In the genomic region with DNA sequence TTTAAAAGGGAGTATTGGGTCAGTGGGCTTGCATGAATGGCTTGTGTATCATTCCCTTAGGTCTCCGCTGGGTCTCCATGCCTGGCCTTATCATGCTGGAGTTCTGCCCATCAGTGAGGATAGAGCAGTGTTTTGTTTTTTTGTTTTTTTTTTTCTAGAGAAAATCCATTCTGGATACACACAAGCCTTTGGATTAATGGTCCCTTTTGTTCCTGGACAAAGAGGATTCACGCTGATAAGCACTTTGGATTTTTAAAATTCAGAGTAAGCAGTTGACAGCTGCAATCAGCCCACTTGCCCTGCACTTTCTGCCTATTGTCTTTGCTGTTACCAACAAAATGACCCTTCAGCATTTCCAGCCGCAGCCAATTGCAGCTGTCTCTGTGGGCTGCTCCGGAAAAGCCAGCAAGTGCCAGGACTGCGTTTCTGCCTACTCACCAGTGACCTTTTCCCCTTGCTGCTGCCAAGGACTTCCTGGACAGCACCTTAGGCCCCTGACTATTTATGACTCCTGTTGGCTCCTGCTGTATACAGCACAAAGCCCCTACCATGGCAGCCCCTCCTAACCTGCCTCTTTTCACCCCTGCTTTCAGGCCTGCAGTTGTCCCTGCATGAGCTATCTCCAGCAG, we compare ENCODE assay signal across 9 mouse cellular contexts.
DNase-seq lines count a peak whose midpoint lies in the region; ATAC-seq and TF ChIP-seq lines count a peak whose summit lies in the region.
"Had no signal": no experiment of that assay in that cellular context is flagged by ENCODE, and none has a peak within 500 bp of the region (broad histone marks: within the 10 kb centered on the region; RNA-seq: fewer than 3 reads in every experiment).

No protein-coding gene starts in this region.

- no peak for TF ChIP-seq CTCF in testis, adult 2 months (IDR thresholded peaks at IDR 0.05; ENCODE audit: control insufficient read depth, insufficient read depth, insufficient replicate concordance, low read depth, low read length)
- TF ChIP-seq CTCF in kidney, adult 2 months (conservative IDR thresholded peaks at IDR 0.05; ENCODE audit: insufficient read depth, insufficient read length, low read depth, low read length) = no peak
- no peak for TF ChIP-seq CTCF in thymus, adult 2 months (IDR thresholded peaks at IDR 0.05; ENCODE audit: borderline replicate concordance, control insufficient read depth, extremely low read depth, insufficient read depth, low read length, poor library complexity)

- H3K4me2 ChIP-seq in forebrain, embryonic 15.5 days (replicated peaks) = no peak overlapping the region
- no peak overlapping the region for H3K4me2 ChIP-seq in neural tube, embryonic 13.5 days

- no peaks in the 10 kb centered on the region for H3K9me3 ChIP-seq in forebrain, embryonic 15.5 days
- no peaks in the 10 kb centered on the region for H3K9me3 ChIP-seq in neural tube, embryonic 13.5 days

- H3K4me1 ChIP-seq in testis, adult 2 months (ENCODE audit: control insufficient read depth, insufficient read depth, low read length) = no peaks in the 10 kb centered on the region
- H3K4me1 ChIP-seq in forebrain, embryonic 15.5 days = peaks cover 4% of the 10 kb centered on the region; the same call in 1 of the 2 replicates
- H3K4me1 ChIP-seq in kidney, adult 2 months (ENCODE audit: control insufficient read depth, insufficient read depth, low read length) = 0 out of 2 replicates have a peak, but pooled peaks cover 2% of the 10 kb centered on the region
- peaks cover 11% of the 10 kb centered on the region; the same call in 1 of the 2 replicates for H3K4me1 ChIP-seq in neural tube, embryonic 13.5 days (replicated peaks)
- H3K4me1 ChIP-seq in thymus, adult 2 months (replicated peaks; ENCODE audit: control insufficient read depth, insufficient read depth, low read length) = peaks cover 3% of the 10 kb centered on the region

- peak; percentile 46; the same call in 1 of the 2 replicates for ATAC-seq in forebrain, embryonic 15.5 days (replicated peaks)
- 0 out of 2 replicates have a peak, but pooled peaks have one; percentile 32 for ATAC-seq in neural tube, embryonic 13.5 days (ENCODE audit: low read depth)

- no peak for TF ChIP-seq POLR2A in testis, adult 2 months (IDR thresholded peaks at IDR 0.05; ENCODE audit: control insufficient read depth, low read depth, low read length)
- no peak for TF ChIP-seq POLR2A in kidney, adult 2 months (IDR thresholded peaks at IDR 0.05; ENCODE audit: low read depth, low read length)
- no peak for TF ChIP-seq POLR2A in thymus, adult 2 months (IDR thresholded peaks at IDR 0.05; ENCODE audit: control insufficient read depth, extremely low read depth, insufficient read depth, low read length, poor library complexity)

- no peak overlapping the region for H3K4me3 ChIP-seq in testis, adult 2 months (ENCODE audit: control insufficient read depth, low read depth, low read length)
- H3K4me3 ChIP-seq in forebrain, embryonic 15.5 days = no peak overlapping the region
- H3K4me3 ChIP-seq in kidney, adult 2 months (ENCODE audit: insufficient read depth, low read depth, low read length) = no peak overlapping the region
- H3K4me3 ChIP-seq in neural tube, embryonic 13.5 days = no peak overlapping the region
- no peak overlapping the region for H3K4me3 ChIP-seq in thymus, adult 2 months (ENCODE audit: control insufficient read depth, insufficient read depth, low read length)

- no peaks in the 10 kb centered on the region for H3K27me3 ChIP-seq in testis, adult 2 months (ENCODE audit: control insufficient read depth, insufficient read depth, low read length)
- H3K27me3 ChIP-seq in forebrain, embryonic 15.5 days = no peaks in the 10 kb centered on the region
- H3K27me3 ChIP-seq in kidney, adult 2 months (replicated peaks; ENCODE audit: control insufficient read depth, insufficient read depth, low read length) = no peaks in the 10 kb centered on the region
- no peaks in the 10 kb centered on the region for H3K27me3 ChIP-seq in neural tube, embryonic 13.5 days
- no peaks in the 10 kb centered on the region for H3K27me3 ChIP-seq in thymus, adult 2 months (ENCODE audit: control insufficient read depth, insufficient read depth, low read length)

- H3K36me3 ChIP-seq in testis, adult 2 months (ENCODE audit: control insufficient read depth, insufficient read depth, low read length) = no peaks in the 10 kb centered on the region
- no peaks in the 10 kb centered on the region for H3K36me3 ChIP-seq in forebrain, embryonic 15.5 days
- H3K36me3 ChIP-seq in kidney, adult 2 months (ENCODE audit: control insufficient read depth, insufficient read depth, low read length) = no peaks in the 10 kb centered on the region
- H3K36me3 ChIP-seq in neural tube, embryonic 13.5 days = no peaks in the 10 kb centered on the region
- H3K36me3 ChIP-seq in thymus, adult 2 months (ENCODE audit: control insufficient read depth, insufficient read depth, low read length) = no peaks in the 10 kb centered on the region

- no peak overlapping the region for H3K9ac ChIP-seq in forebrain, embryonic 15.5 days (replicated peaks)
- H3K9ac ChIP-seq in neural tube, embryonic 13.5 days = 0 out of 2 replicates have a peak overlapping the region, but pooled peaks have one; percentile 27

- peak overlapping the region; percentile 54 for H3K27ac ChIP-seq in testis, adult 2 months (ENCODE audit: control insufficient read depth, insufficient read depth, low read depth, low read length)
- peak overlapping the region; percentile 9; the same call in 1 of the 2 replicates for H3K27ac ChIP-seq in forebrain, embryonic 15.5 days (replicated peaks)
- no peak overlapping the region for H3K27ac ChIP-seq in kidney, adult 2 months (ENCODE audit: insufficient read depth, low read depth, low read length)
- no peak overlapping the region for H3K27ac ChIP-seq in neural tube, embryonic 13.5 days (replicated peaks)
- H3K27ac ChIP-seq in thymus, adult 2 months (ENCODE audit: control insufficient read depth, insufficient read depth, low read length) = no peak overlapping the region
- H3K27ac ChIP-seq: kidney, postnatal 0 days had no signal

- WGBS in forebrain, embryonic 15.5 days = 20% methylated on average over 5 of the region's 5 CpGs
- 37% methylated on average over 5 of the region's 5 CpGs for WGBS in kidney, adult 2 months
- 15% methylated on average over 5 of the region's 5 CpGs for whole genome bisulfite sequencing in neural tube, embryonic 13.5 days
- 58% methylated on average over 5 of the region's 5 CpGs for WGBS in thymus, adult 2 months

- no peak for DNase-seq in testis, postnatal 14 days (ENCODE audit: low spot score)
- peak; percentile 60 for DNase-seq in kidney, adult 2 months
- DNase-seq in right cerebral cortex, adult 2 months (ENCODE audit: low spot score in 2 of 2) = no peak
- no peak for DNase-seq in thymus, adult 2 months
- DNase-seq in thymus, postnatal 10 days (ENCODE audit: low spot score in 2 of 2) = no peak

Comparison
In these comparisons a context has a peak if more than half of its experiments do, and no peak if none do; other contexts are left out.
1. H3K27ac ChIP-seq: peak in testis, adult 2 months (single experiment) and forebrain, embryonic 15.5 days (single experiment); none in kidney, adult 2 months (single experiment), neural tube, embryonic 13.5 days (single experiment) and thymus, adult 2 months (single experiment).